Mouse (Mus musculus): ENCODE measurements around the gene Pard3b. TPM values are rescaled to one million over a fixed set of nuclear protein-coding genes. Genes with fewer than 3 reads are reported as not detected.

The Pard3b gene
- total RNA-seq, 4 experiments from 2014 or later = 3.3 to 5.3 (median 4.4) TPM

DNA sequence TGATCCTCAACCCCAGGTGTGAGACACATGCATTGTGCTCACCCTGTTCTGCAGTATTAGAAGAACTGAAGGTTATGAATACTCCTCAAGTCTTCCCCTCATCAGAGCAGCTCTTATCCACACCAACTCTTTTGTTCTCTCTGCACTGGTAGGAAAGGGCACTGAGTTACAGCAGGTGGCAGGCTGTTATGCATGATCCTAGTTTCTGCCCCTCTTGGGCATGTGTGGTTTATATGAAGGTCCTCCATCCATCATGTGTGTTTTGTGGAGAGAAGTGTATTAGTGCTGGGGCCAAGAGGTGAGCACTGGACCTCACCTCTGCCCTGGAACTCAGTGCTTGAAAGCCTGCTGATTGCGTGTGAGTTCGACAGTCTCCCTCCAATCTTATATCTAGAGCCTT lies 994.3 kb downstream of the Pard3b start:
- no peak for DNase-seq (ENCODE audit: low spot score in 2 of 2)

- no peak for DNase-seq (ENCODE audit: low spot score in 2 of 2)
Measured at GRCm38 (mm10) chr1:62635203-62635602, 996.6 kb downstream of the Pard3b start.

DNA sequence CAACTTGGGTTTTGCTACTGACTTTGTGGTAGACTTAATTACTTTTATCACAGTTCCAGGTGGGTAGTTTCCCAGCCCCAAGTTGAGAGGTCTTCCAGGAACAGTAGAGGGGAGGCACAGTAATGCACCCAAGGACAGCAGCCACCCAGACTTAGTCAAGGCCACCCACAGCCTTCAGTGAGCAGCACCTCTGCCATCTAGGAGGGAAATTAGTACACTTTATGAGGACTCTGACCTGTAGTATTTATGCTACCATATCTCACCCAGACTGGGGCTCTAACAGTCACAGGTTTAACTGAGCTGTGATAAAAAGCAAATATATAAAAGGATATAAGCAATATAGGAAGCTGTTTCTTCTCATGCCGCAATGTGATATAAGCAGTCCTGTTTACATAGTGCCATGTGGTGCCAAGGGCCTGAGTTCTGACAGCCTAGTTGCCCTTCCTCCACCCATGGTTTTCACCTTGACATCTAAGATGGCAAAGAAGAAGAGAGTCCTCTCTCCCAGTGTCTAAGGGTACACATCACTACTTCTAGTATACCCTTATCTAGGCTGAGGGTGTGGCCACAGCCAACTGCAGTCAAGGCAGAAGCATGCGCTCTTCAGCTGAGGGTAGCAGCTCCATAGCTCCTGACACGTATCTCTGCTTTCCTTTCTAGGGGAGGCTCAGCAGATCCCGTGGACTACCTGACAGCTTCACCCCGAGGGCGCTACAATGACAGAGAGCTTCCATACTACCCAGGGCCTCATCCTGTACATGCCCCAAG lies 998.5 kb downstream of the Pard3b start:
- no peak for DNase-seq (ENCODE audit: low spot score in 2 of 2)

- no peak for DNase-seq (ENCODE audit: low spot score in 2 of 2)
Measured at GRCm38 (mm10) chr1:62639012-62639411, 1000.4 kb downstream of the Pard3b start.

DNA sequence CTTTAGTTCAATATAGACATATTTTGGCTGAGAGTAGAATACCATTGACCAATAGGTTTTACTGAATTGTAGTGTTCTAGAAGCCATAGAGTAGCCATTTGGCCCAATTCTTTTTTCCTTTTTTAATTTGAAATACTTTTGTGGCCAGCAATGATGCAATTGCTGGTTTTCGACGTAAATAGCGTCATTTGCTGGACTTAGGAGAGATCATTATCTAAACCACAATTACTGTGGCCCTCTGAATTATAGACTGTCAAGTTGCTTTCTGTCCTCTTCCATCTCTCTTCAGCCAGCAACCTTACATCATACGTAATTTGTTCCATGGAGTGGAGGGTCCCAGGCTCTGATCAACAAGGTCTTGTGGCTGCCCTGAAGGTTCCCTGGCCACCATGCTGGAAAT lies 1000.8 kb downstream of the Pard3b start:
- DNase-seq (ENCODE audit: low spot score in 2 of 2) = no peak

- DNase-seq (ENCODE audit: low spot score in 2 of 2) = no peak
Measured at GRCm38 (mm10) chr1:62644631-62645278, 1006.1 kb downstream of the Pard3b start.

- DNase-seq (ENCODE audit: low spot score in 2 of 2) = no peak
Measured at GRCm38 (mm10) chr1:62646812-62647211, 1008.2 kb downstream of the Pard3b start.

- no peak for DNase-seq (ENCODE audit: low spot score in 2 of 2)
Measured at GRCm38 (mm10) chr1:62648116-62648515, 1009.5 kb downstream of the Pard3b start.

DNA sequence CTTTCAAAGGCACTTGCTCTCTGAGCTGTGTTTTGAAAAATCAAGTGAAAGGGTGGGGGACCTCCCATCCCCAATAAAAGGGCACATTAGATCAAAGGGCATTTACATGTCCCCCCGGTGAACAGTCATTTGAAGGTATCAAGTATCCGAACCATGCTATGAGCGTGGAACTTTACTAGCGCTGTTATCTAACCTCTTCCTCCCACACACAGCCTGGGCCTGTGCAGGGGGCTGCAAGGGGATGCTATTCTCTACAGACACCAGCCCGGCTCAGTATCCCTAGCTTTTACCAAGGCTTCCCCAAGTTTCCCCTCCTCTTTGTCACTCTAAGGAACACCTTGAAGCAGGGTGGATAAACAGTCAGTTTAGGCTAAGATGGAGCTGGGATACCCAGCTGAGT lies 1010.0 kb downstream of the Pard3b start:
- DNase-seq (ENCODE audit: low spot score in 2 of 2) = no peak

GRCm38 (mm10) chr1:62650491-62650890 lies 1011.9 kb downstream of the Pard3b start:
- no peak for DNase-seq (ENCODE audit: low spot score in 2 of 2)

DNA sequence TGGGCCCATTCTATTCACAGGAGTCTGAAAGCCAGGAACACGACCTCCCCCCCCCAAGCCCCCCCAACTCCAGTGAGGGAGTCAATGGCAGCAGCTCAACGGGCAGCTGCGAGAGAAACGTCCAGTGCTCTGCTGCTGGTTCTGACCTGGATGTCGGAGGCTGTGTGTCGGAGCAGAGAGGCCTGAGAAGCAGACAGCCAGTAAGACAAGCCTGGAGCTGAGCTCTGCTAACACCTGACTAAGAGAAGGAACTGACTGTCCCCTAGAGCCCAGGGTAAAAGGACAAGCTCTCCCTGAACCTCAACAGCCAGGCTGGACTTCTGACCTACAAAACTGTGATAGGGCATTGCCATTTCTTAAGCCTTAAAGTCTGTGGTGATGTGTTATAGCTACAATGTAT lies 1015.8 kb downstream of the Pard3b start:
- no peak for DNase-seq (ENCODE audit: low spot score in 2 of 2)

- no peak for DNase-seq (ENCODE audit: low spot score in 2 of 2)
Measured at GRCm38 (mm10) chr1:62664960-62665645, 1026.5 kb downstream of the Pard3b start.

- DNase-seq (ENCODE audit: low spot score in 2 of 2) = no peak
Measured at GRCm38 (mm10) chr1:62665771-62666730, 1027.4 kb downstream of the Pard3b start.

DNA sequence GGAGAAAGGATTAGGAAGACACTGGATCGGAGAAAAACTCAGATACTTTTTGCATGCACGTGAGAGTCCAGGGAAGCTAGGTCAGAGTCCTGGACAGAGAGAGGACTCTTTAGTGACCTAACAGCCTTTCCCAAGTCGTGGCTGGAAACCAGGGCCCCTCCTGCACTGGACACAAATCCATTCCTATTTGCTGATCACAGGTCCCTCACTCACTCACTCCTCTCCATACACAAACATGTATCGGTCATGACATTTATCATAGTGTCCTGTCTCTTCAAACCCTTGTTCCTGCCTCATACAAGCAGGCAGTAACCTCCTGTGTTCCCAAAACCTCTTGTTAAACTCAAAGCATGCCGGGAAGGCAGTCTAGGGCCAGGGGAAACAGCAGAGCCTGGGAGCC lies 1028.2 kb downstream of the Pard3b start:
- no peak for DNase-seq (ENCODE audit: low spot score in 2 of 2)

DNA sequence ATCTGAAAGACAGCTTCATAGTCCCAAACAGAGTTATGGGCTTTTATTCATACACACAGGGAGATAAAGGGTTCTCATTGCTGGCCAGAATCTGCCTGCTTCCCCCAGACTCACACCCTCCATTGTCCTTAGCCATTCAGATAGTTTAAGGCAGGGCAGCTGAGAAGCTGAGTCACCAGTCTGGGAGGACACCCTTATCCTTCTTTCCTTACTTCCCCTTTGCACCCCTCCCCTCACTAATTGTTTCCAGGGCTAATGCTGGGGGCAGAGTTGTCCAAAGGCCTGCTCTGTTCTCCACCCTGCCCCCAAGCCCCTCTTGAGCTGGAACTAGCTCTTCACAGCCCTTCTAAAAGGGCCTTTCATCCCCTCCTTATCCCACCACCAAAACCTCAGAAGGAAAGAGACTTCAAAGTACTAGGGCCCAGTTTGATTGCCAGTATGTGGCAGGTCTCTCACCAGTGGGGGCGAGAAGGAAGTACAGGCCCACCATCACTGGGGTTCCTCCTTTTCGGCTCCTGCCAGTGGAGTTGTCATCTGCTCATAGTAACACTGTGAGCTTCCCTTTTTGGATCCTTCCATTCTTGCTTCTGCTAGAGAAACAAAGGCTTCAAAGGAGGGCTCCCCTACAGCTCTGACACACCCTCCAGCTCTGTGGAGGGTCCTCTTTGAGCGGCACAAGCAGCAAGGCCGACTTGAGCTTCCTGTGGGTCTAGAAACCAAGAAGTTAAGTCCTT lies 1040.2 kb downstream of the Pard3b start:
- DNase-seq (ENCODE audit: low spot score in 2 of 2) = no peak

- DNase-seq (ENCODE audit: low spot score in 2 of 2) = no peak
Measured at GRCm38 (mm10) chr1:62679466-62679865, 1040.8 kb downstream of the Pard3b start.

GRCm38 (mm10) chr1:62682456-62683385 lies 1044.1 kb downstream of the Pard3b start:
- DNase-seq (ENCODE audit: low spot score in 2 of 2) = no peak

GRCm38 (mm10) chr1:62683498-62683897 lies 1044.9 kb downstream of the Pard3b start:
- no peak for DNase-seq (ENCODE audit: low spot score in 2 of 2)

DNA sequence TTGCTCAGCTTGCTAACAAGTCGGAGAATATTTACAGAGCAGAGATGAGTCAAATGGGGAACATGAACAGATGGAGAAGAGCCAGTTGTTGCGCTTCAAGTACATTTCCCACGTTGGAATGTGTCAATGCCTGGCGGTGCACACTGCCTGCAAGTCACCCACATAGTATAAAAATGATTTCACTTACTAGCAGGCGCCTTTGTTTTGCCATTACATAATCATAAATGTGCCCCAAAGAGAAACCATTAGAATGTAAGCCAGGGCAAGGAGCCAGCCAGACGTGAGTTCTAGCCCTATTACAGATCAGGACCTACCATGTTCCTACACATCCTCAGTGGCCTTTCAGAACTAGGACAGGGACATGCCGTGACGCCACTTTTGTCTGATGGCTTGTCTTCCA lies 1048.9 kb downstream of the Pard3b start:
- peak; percentile 23 to 83 for DNase-seq (ENCODE audit: low spot score in 2 of 2)

Measured in left cerebral cortex, adult 8-10 months (tissue).